Mouse (Mus musculus): ENCODE results near the gene 0610009B22Rik.
"Not testable (repeated sequence)": the region's sequence is repeated elsewhere in the genome, so short reads cannot be mapped to it uniquely, and the experiment has no call there.

Gene 0610009B22Rik

GRCm38 (mm10) chr11:51688330-51689328 is at the start of gene 0610009B22Rik:
Gene 0610009B22Rik (minus strand): TSS chr11:51688874.
- DNase-seq: peak; percentile 100

GRCm38 (mm10) chr11:51734218-51734617 is 45.5 kb upstream of the 0610009B22Rik start:
- not testable (repeated sequence) for DNase-seq

GRCm38 (mm10) chr11:51732883-51733282 is 44.2 kb upstream of the 0610009B22Rik start:
- no peak for DNase-seq

GRCm38 (mm10) chr11:51721066-51721465 is 32.4 kb upstream of the 0610009B22Rik start:
- no peak for DNase-seq

GRCm38 (mm10) chr11:51707080-51707479 is 18.4 kb upstream of the 0610009B22Rik start:
- DNase-seq: no peak

- DNase-seq: no peak
Measured at GRCm38 (mm10) chr11:51706451-51706850, 17.8 kb upstream of the 0610009B22Rik start.

GRCm38 (mm10) chr11:51703379-51703998 is 14.8 kb upstream of the 0610009B22Rik start:
- peak; percentile 53 to 65 for DNase-seq

- peak in 1 of 2 experiments; percentile 20 for DNase-seq
Measured at GRCm38 (mm10) chr11:51702831-51703230, 14.2 kb upstream of the 0610009B22Rik start.

- no peak for DNase-seq
Measured at GRCm38 (mm10) chr11:51694984-51695383, 6.3 kb upstream of the 0610009B22Rik start.

GRCm38 (mm10) chr11:51690597-51690996 is 1.9 kb upstream of the 0610009B22Rik start:
- not testable (repeated sequence) for DNase-seq

- DNase-seq: peak in 1 of 2 experiments; percentile 36
Measured at GRCm38 (mm10) chr11:51689343-51689742, 669 bp upstream of the 0610009B22Rik start.

- DNase-seq: no peak
Measured at GRCm38 (mm10) chr11:51681976-51682374, 6.7 kb downstream of the 0610009B22Rik start.

- peak; percentile 94 to 95 for DNase-seq
Measured at GRCm38 (mm10) chr11:51681324-51681975, 7.2 kb downstream of the 0610009B22Rik start.

- DNase-seq: no peak
Measured at GRCm38 (mm10) chr11:51679466-51679865, 9.2 kb downstream of the 0610009B22Rik start.

- no peak for DNase-seq
Measured at GRCm38 (mm10) chr11:51677737-51678418, 10.8 kb downstream of the 0610009B22Rik start.

GRCm38 (mm10) chr11:51675386-51675785 is 13.3 kb downstream of the 0610009B22Rik start:
- DNase-seq: no peak

GRCm38 (mm10) chr11:51673291-51673690 is 15.4 kb downstream of the 0610009B22Rik start:
- DNase-seq: peak; percentile 27 to 53

- DNase-seq: no peak
Measured at GRCm38 (mm10) chr11:51671376-51671775, 17.3 kb downstream of the 0610009B22Rik start.

GRCm38 (mm10) chr11:51670846-51671245 is 17.8 kb downstream of the 0610009B22Rik start:
- no peak for DNase-seq

GRCm38 (mm10) chr11:51664747-51665146 is 23.9 kb downstream of the 0610009B22Rik start:
- not testable (repeated sequence) for DNase-seq

GRCm38 (mm10) chr11:51662632-51663031 is 26.0 kb downstream of the 0610009B22Rik start:
- peak in 1 of 2 experiments; percentile 19 for DNase-seq

GRCm38 (mm10) chr11:51661867-51662365 is 26.8 kb downstream of the 0610009B22Rik start:
- DNase-seq: no peak
